Mouse (Mus musculus): ENCODE measurements at regions not wholly inside any gene's neighbourhood (a gene's known extent, or its start where the extent isn't known, plus 50 kb on each side); places are given as distances from the start of the nearest gene placed in this dataset.

- TF ChIP-seq CTCF (IDR thresholded peaks at IDR 0.05; ENCODE audit: insufficient read depth, low read length) (no peak), POLR2A (IDR thresholded peaks at IDR 0.05; ENCODE audit: borderline replicate concordance, extremely low read depth, low read depth, low read length) (no peak)
Measured at GRCm38 (mm10) chr10:9537686-9538085, 137.3 kb downstream of the Samd5 start.
